Mouse (Mus musculus) midbrain, embryonic 10.5 days (tissue): ENCODE measurements around the gene Ntn4. TPM values are rescaled to one million over a fixed set of nuclear protein-coding genes. Genes with fewer than 3 reads are reported as not detected.

ENCODE experiments used
- DNase-seq: peaks from one replicate; pipeline ENCODE4 v3.0.0-alpha.2; 2017; ENCODE audit warnings: low spot score
- H3K27ac ChIP-seq: fragments of 300-500 bp; sonication (generic); replicated peaks from 2 replicates; pipeline ENCODE4 v1.5.1; 2016; ENCODE audit warnings: mild to moderate bottlenecking
- H3K27me3 ChIP-seq: fragments of 300-500 bp; sonication (generic); 2 replicates; pipeline ENCODE4 v1.6.1; 2016; ENCODE audit warnings: low read depth, mild to moderate bottlenecking; ENCODE audit not compliant: poor library complexity, severe bottlenecking
- H3K36me3 ChIP-seq: fragments of 300-500 bp; sonication (generic); 2 replicates; pipeline ENCODE4 v1.6.1; 2016; ENCODE audit warnings: mild to moderate bottlenecking, moderate library complexity
- H3K4me1 ChIP-seq: fragments of 300-500 bp; sonication (generic); 2 replicates; pipeline ENCODE4 v1.6.1; 2016
- H3K4me3 ChIP-seq: fragments of 300-500 bp; sonication (generic); 2 replicates; pipeline ENCODE4 v1.5.1; 2016; ENCODE audit warnings: mild to moderate bottlenecking, moderate library complexity
- H3K9me3 ChIP-seq: fragments of 300-500 bp; sonication (generic); replicated peaks from 2 replicates; pipeline ENCODE4 v1.6.1; 2016; ENCODE audit warnings: mild to moderate bottlenecking
- WGBS: fragments of 180-500 bp; shearing (Covaris S2); methylation state at CpG from one replicate; pipeline ENCODE4 v1.1.7; 2016; 5-methylcytosine and 5-hydroxymethylcytosine counted together
- polyA plus RNA-seq: library from polyadenylated mRNA; unstranded; fragments of >200 nt; fragmentation: Nextera tagmentation; extraction: Ambion mirVana; gene quantifications from 2 replicates; pipeline ENCODE4 v1.2.1, GENCODE M21; 2016

The Ntn4 gene
- polyA plus RNA-seq, 1 experiment from 2014 or later, result 0.89 TPM

DNA sequence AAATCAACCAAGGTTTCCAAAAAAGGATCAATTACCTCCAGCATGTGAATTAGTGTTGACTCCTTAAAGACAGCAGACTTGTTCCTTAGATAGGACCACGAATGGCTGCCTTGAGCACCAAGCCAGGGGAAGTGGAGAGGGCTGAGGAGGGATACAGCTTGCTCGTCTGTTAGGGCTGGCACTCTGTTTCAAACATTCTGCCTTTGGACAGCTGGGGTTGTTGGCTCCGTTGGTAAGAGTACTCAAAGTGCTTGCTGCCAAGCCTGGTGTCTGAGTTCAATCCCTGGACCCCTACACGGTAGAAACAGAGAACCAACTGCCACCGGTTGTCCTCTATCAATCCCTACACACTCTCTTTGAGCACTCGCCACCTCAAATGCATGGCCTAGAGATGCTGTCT, 90.0 kb downstream of the Ntn4 start:
- H3K9me3 ChIP-seq, result no peaks in the 10 kb centered on the region
- DNase-seq, result no peak
- peaks cover 12% of the 10 kb centered on the region for H3K36me3 ChIP-seq
- H3K27ac ChIP-seq, result no peak overlapping the region
- H3K4me3 ChIP-seq, result no peak overlapping the region
- WGBS, result 86% methylated on average over 6 of the region's 6 CpGs
- 0 out of 2 replicates have a peak, but pooled peaks cover 3% of the 10 kb centered on the region for H3K4me1 ChIP-seq
- no peaks in the 10 kb centered on the region for H3K27me3 ChIP-seq

DNA sequence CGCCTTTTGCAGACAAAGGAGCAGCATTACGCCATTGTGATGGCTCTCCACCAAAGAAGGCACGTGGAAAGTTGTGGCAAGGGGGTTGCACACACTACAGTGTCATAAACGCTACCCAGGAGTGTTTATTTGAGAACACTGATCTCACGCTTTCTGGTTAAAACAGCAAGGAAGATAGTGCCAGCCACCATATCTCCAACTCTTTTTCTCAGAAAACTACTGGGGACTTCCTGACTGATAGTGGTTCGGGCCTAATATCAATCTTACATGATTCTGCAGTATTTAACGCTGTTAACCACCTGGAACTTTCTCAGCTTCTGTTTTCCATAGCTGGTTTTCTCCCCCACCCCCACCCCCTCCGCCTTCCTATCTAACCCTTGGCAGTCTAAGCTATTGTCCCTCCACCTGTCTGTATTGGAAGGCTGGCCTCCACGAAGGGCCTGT, 90.8 kb downstream of the Ntn4 start:
- 90% methylated on average over 9 of the region's 9 CpGs for WGBS

DNA sequence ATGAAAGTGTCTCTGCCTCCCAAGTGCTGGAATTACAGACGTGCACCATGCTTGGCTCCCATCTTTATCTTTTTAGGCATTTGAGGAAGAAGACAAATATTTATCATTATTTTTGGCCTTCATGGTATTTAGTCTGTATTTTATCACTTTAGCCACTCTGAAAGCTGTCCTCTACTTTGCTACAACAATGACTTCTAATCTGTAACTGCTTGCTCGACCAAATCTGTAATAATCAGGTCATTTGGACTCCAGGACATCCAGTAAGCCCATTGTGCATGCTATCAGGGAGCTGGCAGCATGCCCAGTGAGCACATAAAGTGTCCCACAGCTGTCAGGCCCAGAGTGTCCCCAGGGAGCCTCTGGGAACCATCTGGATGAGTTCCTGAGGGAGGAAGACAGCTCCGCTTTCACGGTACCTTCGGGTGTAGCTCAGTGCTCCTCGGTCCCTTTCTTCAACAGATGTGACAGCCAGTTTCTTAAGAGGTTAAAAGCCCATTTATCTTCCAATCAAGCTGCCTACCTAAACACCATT, 95.7 kb downstream of the Ntn4 start:
- 88% methylated on average over 6 of the region's 6 CpGs for WGBS
- Histone ChIP-seq H3K27ac (no peak overlapping the region), H3K4me1 (peaks cover 7% of the 10 kb centered on the region; the same call in 1 of the 2 replicates), H3K36me3 (peaks cover 42% of the 10 kb centered on the region), H3K4me3 (no peak overlapping the region), H3K27me3 (no peaks in the 10 kb centered on the region), H3K9me3 (no peaks in the 10 kb centered on the region)
- no peak for DNase-seq

More for the DNA sequence above, 90.8 kb downstream of the Ntn4 start:
- H3K27ac ChIP-seq, result no peak overlapping the region
- no peak overlapping the region for H3K4me3 ChIP-seq
- no peaks in the 10 kb centered on the region for H3K9me3 ChIP-seq
- no peak for DNase-seq
- H3K27me3 ChIP-seq, result no peaks in the 10 kb centered on the region
- H3K4me1 ChIP-seq, result peaks cover 5% of the 10 kb centered on the region; the same call in 1 of the 2 replicates
- peaks cover 11% of the 10 kb centered on the region for H3K36me3 ChIP-seq

DNA sequence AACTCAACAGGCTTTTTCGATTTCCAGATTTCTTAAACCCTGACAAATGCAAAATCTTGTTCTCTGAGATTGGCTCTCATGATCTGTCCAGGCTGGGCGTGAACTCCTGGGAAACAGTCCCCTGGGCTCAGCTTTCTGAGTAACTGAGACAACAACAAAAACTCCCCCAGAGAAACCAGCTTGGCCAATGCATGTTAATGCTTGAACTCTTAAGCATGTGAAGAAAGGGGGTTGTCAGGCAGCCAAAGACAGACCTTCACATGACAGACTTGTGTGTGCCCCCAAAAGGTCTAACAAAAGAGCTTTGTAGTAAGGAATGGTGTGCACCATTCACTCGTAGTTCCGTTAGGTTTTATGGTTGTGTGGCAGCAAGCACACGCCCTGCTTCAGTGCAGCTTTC, 96.6 kb downstream of the Ntn4 start:
- H3K4me3 ChIP-seq, result no peak overlapping the region
- no peaks in the 10 kb centered on the region for H3K27me3 ChIP-seq
- no peak overlapping the region for H3K27ac ChIP-seq
- 85% methylated on average over 5 of the region's 5 CpGs for WGBS
- H3K4me1 ChIP-seq, result peaks cover 7% of the 10 kb centered on the region; the same call in 1 of the 2 replicates
- DNase-seq, result no peak
- no peaks in the 10 kb centered on the region for H3K9me3 ChIP-seq
- peaks cover 51% of the 10 kb centered on the region for H3K36me3 ChIP-seq

DNA sequence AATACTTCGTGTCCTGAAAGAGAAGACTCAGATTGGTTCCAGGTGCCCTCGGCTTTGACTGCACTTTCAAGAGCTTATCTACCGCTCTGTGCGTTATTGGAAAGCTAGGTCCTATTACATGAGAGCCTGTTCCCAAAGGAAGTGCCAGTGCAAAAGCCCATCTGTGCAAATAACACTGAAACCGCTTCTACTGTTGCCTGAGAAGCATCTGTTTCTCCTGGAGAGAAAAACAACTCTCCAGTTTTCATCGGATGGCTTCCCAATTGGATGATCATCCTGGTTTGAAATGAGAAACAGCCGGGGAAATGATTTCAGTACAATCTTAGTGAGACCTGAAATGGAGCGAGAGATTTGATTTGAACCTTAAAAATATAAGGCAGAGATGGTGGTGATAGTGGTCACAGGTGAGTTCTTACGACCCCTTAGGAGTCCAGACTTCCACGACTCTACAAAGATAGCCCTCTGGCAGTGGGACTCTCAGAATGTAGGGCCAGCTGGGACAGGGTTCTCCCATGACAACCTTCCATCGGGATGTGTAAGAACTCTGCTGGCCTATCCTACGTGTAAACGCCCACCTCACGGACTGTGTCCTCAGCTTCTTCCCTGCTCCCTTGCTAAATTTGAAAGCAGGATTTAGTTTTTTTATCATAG, 101.1 kb downstream of the Ntn4 start:
- Histone ChIP-seq H3K27me3 (no peaks in the 10 kb centered on the region), H3K4me1 (no peaks in the 10 kb centered on the region), H3K27ac (no peak overlapping the region), H3K4me3 (no peak overlapping the region), H3K9me3 (no peaks in the 10 kb centered on the region), H3K36me3 (peaks cover 44% of the 10 kb centered on the region)
- no peak for DNase-seq
- 80% methylated on average over 14 of the region's 14 CpGs for WGBS

DNA sequence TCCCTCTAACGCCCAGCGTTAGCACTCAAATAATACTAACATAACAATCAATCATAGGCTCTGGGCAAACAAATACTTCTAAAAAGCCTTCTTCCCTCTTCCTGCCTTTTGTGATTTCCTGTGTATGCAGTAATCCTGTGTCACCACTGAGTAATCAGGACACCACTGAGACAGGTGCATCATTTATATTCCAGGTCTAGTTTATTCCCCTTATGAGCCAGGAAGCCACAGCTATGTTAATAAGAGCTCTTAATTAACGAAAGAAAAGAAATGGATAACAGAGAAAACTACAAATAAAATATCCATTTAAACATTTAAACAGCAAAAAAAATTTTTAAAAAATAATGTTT, 101.6 kb downstream of the Ntn4 start:
- Histone ChIP-seq H3K4me3 (no peak overlapping the region), H3K36me3 (peaks cover 44% of the 10 kb centered on the region), H3K27ac (no peak overlapping the region), H3K9me3 (no peaks in the 10 kb centered on the region), H3K4me1 (no peaks in the 10 kb centered on the region), H3K27me3 (no peaks in the 10 kb centered on the region)
- no peak for DNase-seq
- 75% methylated on average over 3 of the region's 3 CpGs for WGBS

DNA sequence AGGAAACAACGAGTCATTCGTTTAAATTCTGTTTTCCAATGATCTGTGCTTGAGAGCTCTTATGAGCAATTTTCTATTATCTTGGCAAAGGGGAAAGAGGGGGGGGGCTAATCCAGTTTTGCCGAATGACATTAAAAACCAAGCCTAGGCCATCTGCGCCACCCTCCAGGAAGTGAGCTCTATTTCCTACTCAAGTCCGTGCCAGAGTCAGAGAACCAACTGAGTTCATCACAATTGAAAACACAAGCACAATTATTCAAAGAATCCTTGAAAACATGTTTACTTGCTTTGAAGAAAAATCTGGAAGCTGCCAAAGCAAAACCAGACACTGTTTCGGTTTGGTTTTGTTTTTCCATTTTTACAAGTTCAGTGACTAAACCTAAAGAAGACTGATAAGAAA, 102.1 kb downstream of the Ntn4 start:
- no peak overlapping the region for H3K27ac ChIP-seq
- no peaks in the 10 kb centered on the region for H3K27me3 ChIP-seq
- H3K4me3 ChIP-seq, result no peak overlapping the region
- DNase-seq, result no peak
- H3K4me1 ChIP-seq, result no peaks in the 10 kb centered on the region
- 80% methylated on average over 6 of the region's 6 CpGs for WGBS
- peaks cover 42% of the 10 kb centered on the region for H3K36me3 ChIP-seq
- H3K9me3 ChIP-seq, result no peaks in the 10 kb centered on the region

DNA sequence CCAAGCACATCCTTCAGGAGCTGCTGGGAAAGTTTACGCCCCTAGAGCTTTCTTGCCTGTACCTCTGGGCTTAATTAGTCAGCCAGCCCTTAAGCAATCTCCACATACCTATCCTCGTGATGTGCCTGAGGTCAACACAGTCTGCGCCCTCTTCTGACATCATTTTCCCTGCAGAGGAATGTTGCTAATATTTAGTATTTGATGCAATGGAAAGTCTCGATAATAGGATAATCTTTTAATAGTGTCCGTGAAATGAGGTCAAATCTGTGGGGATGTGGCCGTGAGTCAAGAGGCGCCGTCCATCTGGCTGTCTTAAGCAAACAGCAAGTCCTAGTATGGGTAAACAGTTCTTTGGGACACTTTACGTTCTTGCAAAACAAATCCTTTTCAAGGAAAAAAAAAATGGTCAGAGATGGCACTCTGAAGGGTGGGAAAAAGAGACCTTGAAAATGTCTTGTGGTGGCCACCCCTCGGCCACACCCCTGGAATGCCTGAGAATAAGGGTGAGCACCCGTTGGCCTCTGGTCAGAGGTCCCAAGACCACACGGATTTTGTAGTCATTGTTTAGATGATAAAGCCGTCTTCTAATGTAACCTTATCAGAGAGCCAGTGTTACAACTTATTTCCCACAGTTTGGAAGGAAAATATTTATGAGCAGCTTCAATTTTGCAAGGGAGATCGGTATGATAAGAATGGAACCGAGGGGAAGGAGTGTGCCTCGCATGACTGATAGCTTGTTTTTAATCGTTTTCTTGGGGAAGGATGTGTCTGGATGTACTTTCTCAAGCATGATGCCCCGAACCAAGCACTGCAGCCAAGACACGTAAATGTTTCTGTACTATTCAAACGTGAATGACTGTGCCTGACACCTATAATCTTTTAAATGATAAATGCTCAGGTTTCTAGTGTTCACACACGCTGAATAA, 109.0 kb downstream of the Ntn4 start:
- H3K27ac ChIP-seq, result no peak overlapping the region
- H3K36me3 ChIP-seq, result no peaks in the 10 kb centered on the region

DNA sequence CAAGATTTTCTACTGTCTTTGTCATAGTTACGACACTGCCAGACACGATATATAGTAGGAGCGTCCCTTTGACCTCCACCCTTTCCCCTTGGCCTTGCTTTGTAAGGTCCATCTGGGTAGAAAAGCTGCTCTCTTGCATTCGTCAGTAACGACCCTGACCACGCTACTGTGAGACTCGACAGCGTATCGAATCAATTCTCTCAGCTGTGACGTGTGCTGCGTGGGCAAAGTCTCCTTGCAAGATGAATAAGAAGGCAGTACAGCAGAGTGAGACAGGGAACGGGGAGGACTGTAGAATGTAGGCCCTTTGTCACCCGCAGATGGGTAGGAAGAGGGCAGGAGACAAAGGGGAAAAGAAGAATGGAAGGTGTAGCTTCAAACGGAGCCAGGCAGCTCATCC, 110.8 kb downstream of the Ntn4 start:
- H3K36me3 ChIP-seq, result no peaks in the 10 kb centered on the region
- H3K4me3 ChIP-seq, result no peak overlapping the region
- peak; percentile 19 for DNase-seq
- no peak overlapping the region for H3K27ac ChIP-seq
- peaks cover 21% of the 10 kb centered on the region for H3K4me1 ChIP-seq
- no peaks in the 10 kb centered on the region for H3K27me3 ChIP-seq
- WGBS, result 63% methylated on average over 14 of the region's 14 CpGs
- H3K9me3 ChIP-seq, result no peaks in the 10 kb centered on the region

More for the DNA sequence above, 109.0 kb downstream of the Ntn4 start:
- H3K4me3 ChIP-seq, result no peak overlapping the region
- 85% methylated on average over 21 of the region's 21 CpGs for WGBS
- DNase-seq, result no peak
- H3K9me3 ChIP-seq, result no peaks in the 10 kb centered on the region
- H3K27me3 ChIP-seq, result no peaks in the 10 kb centered on the region
- peaks cover 13% of the 10 kb centered on the region for H3K4me1 ChIP-seq

DNA sequence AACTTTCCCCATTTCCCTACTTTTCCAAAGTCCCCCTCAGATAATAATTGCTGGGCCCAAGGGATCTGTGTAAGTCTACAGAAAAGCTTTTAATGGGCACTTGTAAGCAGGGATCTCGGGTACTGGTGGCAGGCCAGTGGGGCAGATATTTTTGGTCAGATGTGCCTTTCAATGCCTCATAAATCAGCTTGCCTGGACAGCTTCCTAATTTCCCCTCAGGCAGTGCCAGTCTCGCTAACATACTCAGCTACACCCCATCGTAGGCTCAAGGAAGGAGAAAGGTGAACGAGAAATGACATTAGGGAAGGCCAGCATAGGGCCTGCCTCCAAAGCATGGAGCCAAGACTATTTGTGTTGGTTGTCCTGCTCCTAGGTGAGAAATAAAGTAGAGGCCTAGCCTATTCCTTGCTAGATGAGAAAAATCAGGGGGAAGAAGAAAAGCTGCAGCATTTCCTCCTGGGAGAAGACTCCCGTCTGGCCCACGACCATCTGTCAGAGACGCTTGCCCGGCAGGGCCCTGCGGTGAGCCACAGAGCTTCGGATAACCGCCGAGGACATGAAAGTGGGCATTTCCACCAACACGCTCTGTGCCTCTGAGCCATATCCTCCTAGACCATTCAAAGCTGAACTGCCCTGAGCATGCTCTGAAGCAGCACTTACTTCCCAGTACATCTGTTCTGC, 113.4 kb downstream of the Ntn4 start:
- WGBS, result 88% methylated on average over 13 of the region's 13 CpGs
- Histone ChIP-seq H3K36me3 (no peaks in the 10 kb centered on the region), H3K4me3 (no peak overlapping the region), H3K27me3 (no peaks in the 10 kb centered on the region), H3K4me1 (peaks cover 32% of the 10 kb centered on the region), H3K9me3 (no peaks in the 10 kb centered on the region), H3K27ac (no peak overlapping the region)
- no peak for DNase-seq

DNA sequence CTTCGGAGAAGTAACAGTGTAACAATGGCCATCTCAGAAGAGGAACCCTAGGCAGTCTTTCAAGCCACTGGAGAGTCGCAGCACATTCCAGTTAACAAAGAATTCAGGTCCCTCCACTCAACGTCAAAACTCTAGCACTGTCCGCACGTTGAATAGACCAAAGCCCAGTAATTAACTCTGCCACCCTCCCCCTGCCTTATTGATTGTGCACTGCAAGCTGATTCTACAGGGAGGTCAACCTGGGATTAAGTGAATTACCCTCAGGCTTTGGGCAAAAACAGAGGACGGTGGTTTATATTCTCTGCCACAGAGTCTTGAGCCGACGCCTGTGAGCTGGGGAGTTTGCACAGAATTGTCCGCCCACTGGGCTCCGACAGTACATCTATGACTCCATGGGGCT, 115.7 kb downstream of the Ntn4 start:
- DNase-seq, result no peak
- Histone ChIP-seq H3K27ac (0 out of 2 replicates have a peak overlapping the region, but pooled peaks have one; percentile 28), H3K4me1 (peaks cover 26% of the 10 kb centered on the region), H3K27me3 (no peaks in the 10 kb centered on the region), H3K4me3 (no peak overlapping the region), H3K9me3 (no peaks in the 10 kb centered on the region), H3K36me3 (no peaks in the 10 kb centered on the region)
- 32% methylated on average over 10 of the region's 10 CpGs for WGBS

DNA sequence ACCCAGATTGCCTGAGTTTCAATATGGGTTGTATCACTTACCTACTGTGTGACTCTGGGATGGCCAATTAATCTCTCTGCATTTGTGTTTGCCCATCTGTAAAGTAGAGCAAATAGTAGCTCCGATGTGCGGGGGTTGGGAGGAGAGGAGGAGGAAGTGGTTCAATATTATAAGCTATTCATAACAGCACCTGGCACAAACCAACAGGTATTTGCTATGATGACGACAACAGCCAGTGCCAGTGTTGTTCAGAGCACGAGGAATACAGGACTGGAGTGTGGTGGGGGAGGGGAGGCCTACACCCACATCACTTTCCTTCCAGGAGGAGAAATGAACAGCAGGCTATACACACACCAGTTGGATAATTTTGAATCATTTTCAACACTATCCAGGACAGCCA, 119.2 kb downstream of the Ntn4 start:
- Histone ChIP-seq H3K9me3 (no peaks in the 10 kb centered on the region), H3K27me3 (no peaks in the 10 kb centered on the region), H3K4me3 (no peak overlapping the region), H3K27ac (no peak overlapping the region), H3K36me3 (no peaks in the 10 kb centered on the region), H3K4me1 (peaks cover 23% of the 10 kb centered on the region)
- 85% methylated on average over 4 of the region's 4 CpGs for WGBS
- no peak for DNase-seq
